Mouse (Mus musculus) neural tube, embryonic 15.5 days (tissue): ENCODE measurements at regions not wholly inside any gene's neighbourhood (a gene's known extent, or its start where the extent isn't known, plus 50 kb on each side); places are given as distances from the start of the nearest gene placed in this dataset.
A peak's percentile ranks its signal among the peaks of the same experiment; 100 is the strongest.

ENCODE experiments used
- ATAC-seq: fragments of 200-750 bp; cut with Nextera tagmentation; 2 replicates; pipeline ENCODE4 v1.8.0; 2017; ENCODE audit warnings: mild to moderate bottlenecking, moderate TSS enrichment, moderate library complexity; ENCODE audit not compliant: low FRiP score
- H3K27ac ChIP-seq: fragments of 300-500 bp; sonication (generic); replicated peaks from 2 replicates; pipeline ENCODE4 v1.5.1; 2015; ENCODE audit warnings: mild to moderate bottlenecking, inconsistent platforms
- H3K27me3 ChIP-seq: fragments of 300-500 bp; sonication (generic); replicated peaks from 2 replicates; pipeline ENCODE4 v1.6.1; 2015; ENCODE audit warnings: inconsistent platforms
- H3K36me3 ChIP-seq: fragments of 300-500 bp; sonication (generic); 2 replicates; pipeline ENCODE4 v1.6.1; 2015; ENCODE audit warnings: inconsistent platforms
- H3K4me1 ChIP-seq: fragments of 300-500 bp; sonication (generic); 2 replicates; pipeline ENCODE4 v1.6.1; 2015; ENCODE audit warnings: inconsistent platforms
- H3K4me2 ChIP-seq: fragments of 300-500 bp; sonication (generic); 2 replicates; pipeline ENCODE4 v1.6.1; 2015; ENCODE audit warnings: inconsistent platforms, mild to moderate bottlenecking, moderate library complexity
- H3K4me3 ChIP-seq: fragments of 300-500 bp; sonication (generic); replicated peaks from 2 replicates; pipeline ENCODE4 v1.5.1; 2015; ENCODE audit warnings: mild to moderate bottlenecking, inconsistent platforms
- H3K9ac ChIP-seq: fragments of 300-500 bp; sonication (generic); replicated peaks from 2 replicates; pipeline ENCODE4 v1.6.1; 2015; ENCODE audit warnings: mild to moderate bottlenecking, inconsistent platforms
- H3K9me3 ChIP-seq: fragments of 300-500 bp; sonication (generic); replicated peaks from 2 replicates; pipeline ENCODE4 v1.6.1; 2016; ENCODE audit warnings: inconsistent platforms
- WGBS: fragments of 180-500 bp; shearing (Covaris S2); methylation state at CpG from one replicate; pipeline ENCODE4 v1.1.7; 2015; ENCODE audit warnings: mixed read lengths; 5-methylcytosine and 5-hydroxymethylcytosine counted together

GRCm38 (mm10) chr13:78717686-78718431 is 518.3 kb upstream of the Nr2f1 start:
- no peak overlapping the region for H3K4me2 ChIP-seq
- ATAC-seq: peak; percentile 41; the same call in 1 of the 2 replicates
- H3K36me3 ChIP-seq: no peaks in the 10 kb centered on the region
- H3K27ac ChIP-seq: no peak overlapping the region
- peaks cover 5% of the 10 kb centered on the region; the same call in 1 of the 2 replicates for H3K4me1 ChIP-seq
- WGBS: 39% methylated on average over 4 of the region's 4 CpGs
- no peaks in the 10 kb centered on the region for H3K27me3 ChIP-seq
- no peak overlapping the region for H3K4me3 ChIP-seq
- no peaks in the 10 kb centered on the region for H3K9me3 ChIP-seq
- no peak overlapping the region for H3K9ac ChIP-seq

GRCm38 (mm10) chr13:78717159-78717558 is 517.6 kb upstream of the Nr2f1 start:
- ATAC-seq: no peak
- Histone ChIP-seq H3K4me1 (peaks cover 5% of the 10 kb centered on the region; the same call in 1 of the 2 replicates), H3K4me3 (no peak overlapping the region), H3K9me3 (no peaks in the 10 kb centered on the region), H3K9ac (no peak overlapping the region), H3K27ac (no peak overlapping the region), H3K36me3 (no peaks in the 10 kb centered on the region), H3K27me3 (no peaks in the 10 kb centered on the region), H3K4me2 (no peak overlapping the region)
- 64% methylated on average over 1 of the region's 1 CpGs for WGBS

GRCm38 (mm10) chr13:78704693-78705092 is 505.1 kb upstream of the Nr2f1 start:
- WGBS: 88% methylated on average over 1 of the region's 1 CpGs
- H3K27me3 ChIP-seq: no peaks in the 10 kb centered on the region
- H3K4me3 ChIP-seq: no peak overlapping the region

GRCm38 (mm10) chr13:78697814-78698519 is 498.4 kb upstream of the Nr2f1 start:
- no peak overlapping the region for H3K4me2 ChIP-seq
- H3K27ac ChIP-seq: no peak overlapping the region
- no peak overlapping the region for H3K4me3 ChIP-seq
- H3K9ac ChIP-seq: no peak overlapping the region
- no peaks in the 10 kb centered on the region for H3K9me3 ChIP-seq
- peaks cover 4% of the 10 kb centered on the region; the same call in 1 of the 2 replicates for H3K4me1 ChIP-seq
- H3K27me3 ChIP-seq: no peaks in the 10 kb centered on the region
- ATAC-seq: no peak
- WGBS: 36% methylated on average over 3 of the region's 3 CpGs
- no peaks in the 10 kb centered on the region for H3K36me3 ChIP-seq

More at GRCm38 (mm10) chr13:78704693-78705092, 505.1 kb upstream of the Nr2f1 start:
- Histone ChIP-seq H3K27ac (no peak overlapping the region), H3K4me2 (no peak overlapping the region), H3K9me3 (no peaks in the 10 kb centered on the region), H3K36me3 (no peaks in the 10 kb centered on the region), H3K4me1 (no peaks in the 10 kb centered on the region), H3K9ac (no peak overlapping the region)
- no peak for ATAC-seq

- WGBS: 42% methylated on average over 4 of the region's 4 CpGs
- Histone ChIP-seq H3K9me3 (no peaks in the 10 kb centered on the region), H3K4me2 (no peak overlapping the region), H3K4me3 (no peak overlapping the region), H3K36me3 (no peaks in the 10 kb centered on the region), H3K27ac (no peak overlapping the region), H3K27me3 (no peaks in the 10 kb centered on the region), H3K4me1 (no peaks in the 10 kb centered on the region), H3K9ac (no peak overlapping the region)
- ATAC-seq: no peak
These were observed 479.8 kb upstream of the Nr2f1 start for GRCm38 (mm10) chr13:78679255-78679895.

- no peaks in the 10 kb centered on the region for H3K27me3 ChIP-seq
- ATAC-seq: no peak
- no peak overlapping the region for H3K27ac ChIP-seq
- no peak overlapping the region for H3K9ac ChIP-seq
- H3K36me3 ChIP-seq: no peaks in the 10 kb centered on the region
- H3K9me3 ChIP-seq: no peaks in the 10 kb centered on the region
- H3K4me1 ChIP-seq: no peaks in the 10 kb centered on the region
- H3K4me2 ChIP-seq: no peak overlapping the region
- WGBS: 32% methylated on average over 7 of the region's 7 CpGs
- H3K4me3 ChIP-seq: no peak overlapping the region
These were observed 478.7 kb upstream of the Nr2f1 start for GRCm38 (mm10) chr13:78678241-78678640.

- Histone ChIP-seq H3K4me1 (no peaks in the 10 kb centered on the region), H3K9me3 (no peaks in the 10 kb centered on the region), H3K4me2 (no peak overlapping the region), H3K36me3 (no peaks in the 10 kb centered on the region), H3K9ac (no peak overlapping the region), H3K27ac (no peak overlapping the region), H3K4me3 (no peak overlapping the region), H3K27me3 (no peaks in the 10 kb centered on the region)
- WGBS: 90% methylated on average over 7 of the region's 7 CpGs
- no peak for ATAC-seq
These were observed 458.7 kb upstream of the Nr2f1 start for GRCm38 (mm10) chr13:78658285-78658684.

- no peaks in the 10 kb centered on the region for H3K9me3 ChIP-seq
- H3K4me3 ChIP-seq: no peak overlapping the region
- H3K27ac ChIP-seq: no peak overlapping the region
- no peaks in the 10 kb centered on the region for H3K36me3 ChIP-seq
- no peaks in the 10 kb centered on the region for H3K4me1 ChIP-seq
- no peaks in the 10 kb centered on the region for H3K27me3 ChIP-seq
- H3K4me2 ChIP-seq: no peak overlapping the region
- no peak overlapping the region for H3K9ac ChIP-seq
- WGBS: 85% methylated on average over 2 of the region's 2 CpGs
- no peak for ATAC-seq
These were observed 457.2 kb upstream of the Nr2f1 start for GRCm38 (mm10) chr13:78656766-78657165.

GRCm38 (mm10) chr13:78656196-78656595 is 456.6 kb upstream of the Nr2f1 start:
- H3K27me3 ChIP-seq: no peaks in the 10 kb centered on the region
- no peak overlapping the region for H3K27ac ChIP-seq
- H3K4me3 ChIP-seq: no peak overlapping the region
- no peaks in the 10 kb centered on the region for H3K4me1 ChIP-seq
- no peaks in the 10 kb centered on the region for H3K9me3 ChIP-seq
- WGBS: 91% methylated on average over 1 of the region's 1 CpGs
- no peak overlapping the region for H3K9ac ChIP-seq
- no peak overlapping the region for H3K4me2 ChIP-seq
- H3K36me3 ChIP-seq: no peaks in the 10 kb centered on the region
- no peak for ATAC-seq

GRCm38 (mm10) chr13:78650824-78651223 is 451.3 kb upstream of the Nr2f1 start:
- Histone ChIP-seq H3K27me3 (no peaks in the 10 kb centered on the region), H3K9me3 (no peaks in the 10 kb centered on the region), H3K4me2 (no peak overlapping the region), H3K27ac (no peak overlapping the region), H3K4me1 (no peaks in the 10 kb centered on the region), H3K4me3 (no peak overlapping the region), H3K9ac (no peak overlapping the region), H3K36me3 (no peaks in the 10 kb centered on the region)
- ATAC-seq: no peak; the same call in 1 of the 2 replicates
- WGBS: 45% methylated on average over 1 of the region's 1 CpGs

- no peak for ATAC-seq
- Histone ChIP-seq H3K27ac (no peak overlapping the region), H3K9me3 (no peaks in the 10 kb centered on the region), H3K4me2 (no peak overlapping the region), H3K36me3 (no peaks in the 10 kb centered on the region), H3K4me1 (peaks cover 4% of the 10 kb centered on the region; the same call in 1 of the 2 replicates), H3K27me3 (no peaks in the 10 kb centered on the region), H3K9ac (no peak overlapping the region), H3K4me3 (no peak overlapping the region)
- WGBS: 30% methylated on average over 1 of the region's 1 CpGs
These were observed 445.0 kb upstream of the Nr2f1 start for GRCm38 (mm10) chr13:78644556-78644955.

- H3K36me3 ChIP-seq: no peaks in the 10 kb centered on the region
- no peak for ATAC-seq
- no peak overlapping the region for H3K9ac ChIP-seq
- H3K27me3 ChIP-seq: no peaks in the 10 kb centered on the region
- H3K27ac ChIP-seq: no peak overlapping the region
- no peak overlapping the region for H3K4me2 ChIP-seq
- peaks cover 4% of the 10 kb centered on the region; the same call in 1 of the 2 replicates for H3K4me1 ChIP-seq
- WGBS: 6% methylated on average over 3 of the region's 3 CpGs
- H3K4me3 ChIP-seq: no peak overlapping the region
- no peaks in the 10 kb centered on the region for H3K9me3 ChIP-seq
These were observed 443.5 kb upstream of the Nr2f1 start for GRCm38 (mm10) chr13:78643023-78643422.
